Comparison of ENCODE assay signal across 8 mouse cellular contexts in genomic region chr6:113483100-113483615, GRCm38 (mm10). TPM values are rescaled to one million over a fixed set of nuclear protein-coding genes. Genes with fewer than 3 reads are reported as not detected.
DNase-seq lines count a peak whose midpoint lies in the region; ATAC-seq lines count a peak whose summit lies in the region.

Creld1 (plus strand) TSS chr6:113483297.

- peak; percentile 98 for DNase-seq in adrenal gland, adult 2 months
- peak; percentile 94 for DNase-seq in embryo, embryonic 11 days
- DNase-seq in gastrocnemius, postnatal 14 days, result peak; percentile 94
- peak; percentile 97 for DNase-seq in induced T-regulatory cell, adult 2 months (ENCODE audit: low read depth)
- peak; percentile 80 to 94 for DNase-seq in left cerebral cortex, adult 8-10 months (ENCODE audit: low spot score in 2 of 2)
- peak; percentile 97 for DNase-seq in right cerebral cortex, adult 18-20 months
- DNase-seq in urinary bladder, adult 2 months (ENCODE audit: low spot score), result peak; percentile 76

- intact Hi-C loops in gastrocnemius, postnatal 14 days (cut with DNase I; ENCODE audit: low total_unique reads), result no loop called here

- ATAC-seq in megakaryocyte, adult 5-6 weeks (ENCODE audit: poor library complexity, severe bottlenecking), result peak; percentile 96

RNA-seq across cellular contexts. Expression of gene Creld1, which starts in this region (rescaled TPM):
- total RNA-seq in adrenal gland, adult 2 months (2021), result 10 to 100 TPM; 44.7 to 58.5 TPM
- polyA plus RNA-seq in adrenal gland, adult 2 months (2012; rRNA removed), result 30.0 and 31.1 TPM in 2 replicates
- 10 to 100 TPM; 37.1 to 39.6 TPM for total RNA-seq in gastrocnemius, postnatal 14 days (2021)
- 100 to 1,000 TPM in 3 of 4 experiments, 10 to 100 TPM in 1; 99.3 to 110 (median 105) TPM for total RNA-seq in left cerebral cortex, adult 8-10 months (2022)
- 0.27 and 2.1 TPM in 2 replicates for total RNA-seq in megakaryocyte, adult 5-6 weeks (2015)
- total RNA-seq in megakaryocyte, adult 5-6 weeks (2017), result 1.9 and 3.4 TPM in 2 replicates
- 46.1 and 58.4 TPM in 2 replicates for polyA plus RNA-seq in urinary bladder, adult 2 months (2012; rRNA removed)

Comparison
In these comparisons a context has a peak if more than half of its experiments do, and no peak if none do; other contexts are left out.
1. Peak in every context shown above with its lines: DNase-seq and ATAC-seq.
2. RNA of gene Creld1 (total RNA-seq): 99.3 to 110 TPM in left cerebral cortex, adult 8-10 months, 44.7 to 58.5 TPM in adrenal gland, adult 2 months and 37.1 to 39.6 TPM in gastrocnemius, postnatal 14 days; 0.27 to 3.4 TPM in megakaryocyte, adult 5-6 weeks; every median in the first group is over 4 times any median in the second.